Mouse (Mus musculus): ENCODE data around the gene A930033H14Rik.
A peak's percentile ranks its signal among the peaks of the same experiment; 100 is the strongest.

DNA sequence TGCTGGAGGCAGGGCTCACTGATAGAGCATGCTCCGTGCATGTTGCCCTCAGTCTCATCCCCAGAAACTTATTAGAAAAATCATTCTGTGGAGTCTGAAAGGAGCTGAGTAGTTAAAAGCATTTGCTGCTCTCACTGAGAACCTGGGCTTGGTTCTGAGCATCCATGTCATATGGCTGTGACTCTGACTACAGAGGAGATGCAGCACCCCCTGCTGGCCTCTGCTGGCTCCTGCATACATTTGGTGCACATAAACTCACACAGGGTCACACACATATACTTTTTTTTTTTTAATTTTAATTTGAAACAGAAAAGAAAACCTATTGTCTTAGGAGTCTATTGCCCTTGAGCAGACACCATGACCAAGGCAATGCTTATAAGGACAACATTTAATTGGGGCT, 33.6 kb downstream of the A930033H14Rik start:
- TF ChIP-seq CTCF (IDR thresholded peaks at IDR 0.05; ENCODE audit: low read depth) (peak; percentile 39; the same call in 1 of the 2 replicates), EP300 (optimal IDR thresholded peaks at IDR 0.05) (no peak)

All from stomach, postnatal 0 days (tissue).